Mouse (Mus musculus) heart, embryonic 16.5 days (tissue): ENCODE measurements around the gene 1110051M20Rik. TPM values are rescaled to one million over a fixed set of nuclear protein-coding genes. Genes with fewer than 3 reads are reported as not detected.
"Not testable (repeated sequence)": the region's sequence is repeated elsewhere in the genome, so short reads cannot be mapped to it uniquely, and the experiment has no call there.

ENCODE experiments used
- ATAC-seq: fragments of 200-750 bp; cut with Nextera tagmentation; replicated peaks from 2 replicates; pipeline ENCODE4 v1.8.0; 2017; ENCODE audit warnings: moderate number of reproducible peaks; ENCODE audit not compliant: insufficient read depth, low FRiP score; ENCODE audit errors: extremely low read depth
- H3K27ac ChIP-seq: fragments of 300-500 bp; sonication (generic); 2 replicates; pipeline ENCODE4 v1.5.1; 2014; ENCODE audit warnings: mild to moderate bottlenecking, low read length, control low read depth, moderate library complexity
- H3K27me3 ChIP-seq: fragments of 300-500 bp; sonication (generic); 2 replicates; pipeline ENCODE4 v1.6.1; 2014; ENCODE audit warnings: low read length, mixed read lengths; ENCODE audit not compliant: control insufficient read depth, insufficient read depth
- H3K36me3 ChIP-seq: fragments of 300-500 bp; sonication (generic); 2 replicates; pipeline ENCODE4 v1.6.1; 2014; ENCODE audit not compliant: control insufficient read depth, insufficient read depth
- H3K4me1 ChIP-seq: fragments of 300-500 bp; sonication (generic); 2 replicates; pipeline ENCODE4 v1.6.1; 2014; ENCODE audit warnings: low read length, mixed read lengths; ENCODE audit not compliant: control insufficient read depth, insufficient read depth
- H3K4me2 ChIP-seq: fragments of 300-500 bp; sonication (generic); 2 replicates; pipeline ENCODE4 v1.6.1; 2014; ENCODE audit warnings: low read depth, mild to moderate bottlenecking, control low read depth, low read length
- H3K4me3 ChIP-seq: fragments of 300-500 bp; sonication (generic); 2 replicates; pipeline ENCODE4 v1.5.1; 2014; ENCODE audit warnings: mild to moderate bottlenecking, control low read depth, low read length
- H3K9ac ChIP-seq: fragments of 300-500 bp; sonication (generic); 2 replicates; pipeline ENCODE4 v1.6.1; 2014; ENCODE audit warnings: low read length, control low read depth
- H3K9me3 ChIP-seq: fragments of 300-500 bp; sonication (generic); replicated peaks from 2 replicates; pipeline ENCODE4 v1.6.1; 2016; ENCODE audit warnings: low read length; ENCODE audit not compliant: control insufficient read depth
- WGBS: fragments of 180-500 bp; shearing (Covaris S2); extraction: QIAGEN DNeasy Blood & Tissue Kit; methylation state at CpG from one replicate; pipeline ENCODE4 v1.1.7; 2014; 5-methylcytosine and 5-hydroxymethylcytosine counted together
- polyA plus RNA-seq: library from polyadenylated mRNA; unstranded; fragments of >200 nt; fragmentation: Nextera tagmentation; extraction: Ambion mirVana; gene quantifications from 2 replicates; pipeline ENCODE4 v1.2.1, GENCODE M21; 2015

The 1110051M20Rik gene
- polyA plus RNA-seq, 1 experiment from 2014 or later = 46.0 TPM

DNA sequence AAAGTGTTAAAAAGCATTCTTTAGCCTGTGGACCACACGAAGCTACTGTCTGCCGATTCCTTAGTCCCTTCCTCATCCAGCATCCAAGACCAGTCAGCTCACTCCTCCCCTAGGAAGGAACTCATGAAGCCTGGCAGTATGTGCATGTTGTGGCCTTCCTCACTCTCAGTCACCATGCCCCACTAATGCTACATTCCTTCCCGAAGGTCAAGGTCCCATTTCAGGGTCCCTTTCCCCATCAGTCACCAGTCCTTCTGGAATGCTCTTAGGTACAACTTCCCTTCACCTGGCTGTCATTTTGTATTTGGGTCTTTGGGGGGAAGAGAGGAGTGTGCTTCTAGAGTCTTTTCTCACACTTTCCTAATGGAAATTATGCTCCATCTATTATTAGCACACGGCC lies 192.5 kb downstream of the 1110051M20Rik start:
- no peak overlapping the region for H3K9ac ChIP-seq
- no peak for ATAC-seq
- H3K27me3 ChIP-seq = peaks cover 5% of the 10 kb centered on the region; the same call in 1 of the 2 replicates
- H3K9me3 ChIP-seq = no peaks in the 10 kb centered on the region
- no peak overlapping the region for H3K4me3 ChIP-seq
- no peak overlapping the region for H3K4me2 ChIP-seq
- no peaks in the 10 kb centered on the region for H3K36me3 ChIP-seq
- peak overlapping the region; percentile 46 for H3K27ac ChIP-seq
- peaks cover 10% of the 10 kb centered on the region; the same call in 1 of the 2 replicates for H3K4me1 ChIP-seq
- 44% methylated on average over 4 of the region's 4 CpGs for whole genome bisulfite sequencing

DNA sequence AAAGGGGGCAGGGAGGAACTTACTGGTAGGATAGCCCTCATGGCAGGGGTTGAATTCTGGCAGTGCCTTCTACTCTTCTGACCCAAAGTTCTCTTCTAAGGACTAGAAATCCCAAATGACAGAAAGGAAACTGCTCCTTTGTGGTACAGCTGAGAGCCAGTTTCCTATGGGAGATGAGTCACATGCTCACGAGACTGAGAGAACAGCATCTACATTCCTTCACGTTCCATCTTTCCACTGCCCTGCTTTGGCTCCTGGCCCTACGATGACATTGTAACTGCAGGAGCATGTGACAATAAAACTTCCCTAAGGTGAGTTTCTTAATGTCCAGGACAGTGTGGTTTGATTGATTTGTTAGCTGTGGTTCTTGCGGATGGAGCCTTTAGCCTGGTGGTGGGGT lies 196.1 kb downstream of the 1110051M20Rik start:
- H3K4me1 ChIP-seq = 0 out of 2 replicates have a peak, but pooled peaks cover 3% of the 10 kb centered on the region
- H3K9me3 ChIP-seq = no peaks in the 10 kb centered on the region
- H3K4me3 ChIP-seq = no peak overlapping the region
- H3K36me3 ChIP-seq = no peaks in the 10 kb centered on the region
- no peak overlapping the region for H3K27ac ChIP-seq
- H3K9ac ChIP-seq = no peak overlapping the region
- ATAC-seq = no peak
- no peak overlapping the region for H3K4me2 ChIP-seq
- 71% methylated on average over 4 of the region's 4 CpGs for WGBS
- H3K27me3 ChIP-seq = no peaks in the 10 kb centered on the region; the same call in 1 of the 2 replicates

DNA sequence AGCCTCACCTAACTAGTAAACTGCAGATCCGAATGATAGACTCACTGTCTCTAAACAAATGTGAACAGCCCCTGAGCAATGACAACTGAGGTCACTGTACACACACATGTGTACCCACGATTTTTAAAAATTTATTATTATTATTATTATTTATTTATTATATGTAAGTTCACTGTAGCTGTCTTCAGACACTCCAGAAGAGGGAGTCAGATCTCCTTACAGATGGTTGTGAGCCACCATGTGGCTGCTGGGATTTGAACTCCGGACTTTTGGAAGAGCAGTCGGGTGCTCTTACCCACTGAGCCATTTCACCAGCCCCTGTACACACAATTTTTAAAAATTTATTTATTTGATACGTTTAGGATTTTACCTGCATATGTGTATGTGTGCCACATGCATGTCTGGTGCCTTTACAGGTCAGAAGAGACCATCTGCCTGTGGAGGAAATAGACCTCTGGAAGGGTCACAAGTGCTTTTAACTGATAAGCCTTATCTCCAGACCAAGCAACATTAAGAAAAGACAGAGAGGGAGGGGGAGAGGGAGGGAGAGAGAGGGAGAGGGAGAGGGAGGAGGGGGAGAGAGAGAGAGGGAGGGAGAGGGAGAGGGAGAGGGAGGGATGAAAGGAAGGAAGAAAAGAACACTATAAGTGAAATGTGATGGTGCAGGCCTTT lies 199.8 kb downstream of the 1110051M20Rik start:
- Histone ChIP-seq H3K4me1 (no peaks in the 10 kb centered on the region), H3K4me3 (no peak overlapping the region), H3K27me3 (no peaks in the 10 kb centered on the region), H3K9ac (no peak overlapping the region), H3K27ac (no peak overlapping the region), H3K9me3 (no peaks in the 10 kb centered on the region), H3K36me3 (no peaks in the 10 kb centered on the region), H3K4me2 (no peak overlapping the region)
- no peak for ATAC-seq
- WGBS = 71% methylated on average over 5 of the region's 5 CpGs

DNA sequence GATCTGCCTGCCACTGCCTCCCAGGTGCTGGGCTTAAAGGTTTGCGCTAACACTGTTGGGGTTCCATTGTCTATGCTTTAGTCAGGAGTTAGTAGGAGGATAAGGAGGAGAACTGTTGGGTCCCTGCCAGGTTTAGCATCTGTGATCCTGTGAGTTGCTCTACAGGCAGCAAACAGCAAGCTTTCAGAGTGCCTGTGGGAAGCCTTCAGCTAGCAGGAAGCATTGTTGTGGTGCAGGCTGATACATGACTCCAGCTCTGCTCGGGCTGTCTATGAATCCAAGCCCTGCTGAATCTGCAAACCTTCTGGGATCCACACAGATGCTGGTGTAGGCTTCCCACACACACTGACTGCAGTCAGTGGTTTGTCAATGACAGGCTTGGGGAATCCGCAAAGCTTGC lies 201.1 kb downstream of the 1110051M20Rik start:
- Histone ChIP-seq H3K27me3 (no peaks in the 10 kb centered on the region), H3K27ac (no peak overlapping the region), H3K4me2 (no peak overlapping the region), H3K4me1 (no peaks in the 10 kb centered on the region), H3K9me3 (no peaks in the 10 kb centered on the region), H3K36me3 (no peaks in the 10 kb centered on the region), H3K4me3 (no peak overlapping the region), H3K9ac (no peak overlapping the region)
- ATAC-seq = no peak
- 60% methylated on average over 3 of the region's 3 CpGs for WGBS

DNA sequence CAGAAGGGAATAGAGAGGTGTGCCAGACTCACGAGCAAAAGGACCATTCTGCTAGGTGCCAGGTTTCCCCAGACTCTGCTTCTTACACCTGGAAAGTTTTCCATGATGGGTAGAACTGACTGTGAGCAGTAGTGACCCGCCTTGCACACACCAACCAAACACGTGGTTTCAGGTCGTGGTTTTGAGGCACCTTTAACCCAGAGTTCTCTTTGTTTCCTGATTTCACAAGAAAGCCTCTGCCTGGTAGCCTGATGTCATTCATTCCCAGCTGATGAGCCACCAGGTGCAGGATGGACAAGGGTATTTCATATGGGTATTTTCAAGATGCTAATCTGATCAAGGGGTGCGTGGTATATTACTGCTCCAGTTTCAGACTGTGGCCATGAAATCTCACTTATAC lies 202.0 kb downstream of the 1110051M20Rik start:
- Histone ChIP-seq H3K9ac (no peak overlapping the region), H3K27ac (no peak overlapping the region), H3K9me3 (no peaks in the 10 kb centered on the region), H3K4me3 (no peak overlapping the region), H3K36me3 (no peaks in the 10 kb centered on the region), H3K27me3 (no peaks in the 10 kb centered on the region), H3K4me2 (no peak overlapping the region), H3K4me1 (no peaks in the 10 kb centered on the region)
- 63% methylated on average over 5 of the region's 5 CpGs for WGBS
- no peak for ATAC-seq

DNA sequence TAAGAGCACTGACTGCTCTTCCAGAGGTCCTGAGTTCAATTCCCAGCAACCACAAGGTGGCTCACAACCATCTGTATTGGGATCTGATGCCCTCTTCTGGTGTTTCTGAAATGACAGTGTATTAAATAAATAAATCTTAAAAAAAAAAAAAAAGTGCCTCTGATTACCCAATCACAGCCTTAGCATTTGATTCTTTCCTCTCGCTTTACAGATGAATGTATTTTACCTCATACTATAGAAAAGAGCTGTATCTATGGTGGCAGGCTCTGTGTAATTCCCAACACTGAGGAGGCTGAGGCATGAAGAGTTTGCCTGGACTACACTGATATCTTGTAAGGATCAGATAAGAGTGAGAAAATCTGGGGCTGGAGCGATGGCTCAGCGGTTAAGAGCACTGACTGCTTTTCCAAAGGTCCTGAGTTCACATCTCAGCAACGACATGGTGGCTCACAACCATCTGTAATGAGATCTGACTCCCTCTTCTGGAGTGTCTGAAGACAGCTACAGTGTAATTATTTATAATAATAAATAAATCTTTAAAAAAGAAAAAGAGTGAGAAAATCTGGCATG lies 206.9 kb downstream of the 1110051M20Rik start:
- Histone ChIP-seq H3K9ac (peak overlapping the region; percentile 74; the same call in 1 of the 2 replicates), H3K27ac (peak overlapping the region; percentile 95), H3K4me2 (peak overlapping the region; percentile 90), H3K4me3 (peak overlapping the region; percentile 72)
- not testable (repeated sequence) for H3K4me1 ChIP-seq, H3K9me3 ChIP-seq, H3K27me3 ChIP-seq, H3K36me3 ChIP-seq
- peak; percentile 10; the same call in 1 of the 2 replicates for ATAC-seq
- 12% methylated on average over 4 of the region's 4 CpGs for whole genome bisulfite sequencing

DNA sequence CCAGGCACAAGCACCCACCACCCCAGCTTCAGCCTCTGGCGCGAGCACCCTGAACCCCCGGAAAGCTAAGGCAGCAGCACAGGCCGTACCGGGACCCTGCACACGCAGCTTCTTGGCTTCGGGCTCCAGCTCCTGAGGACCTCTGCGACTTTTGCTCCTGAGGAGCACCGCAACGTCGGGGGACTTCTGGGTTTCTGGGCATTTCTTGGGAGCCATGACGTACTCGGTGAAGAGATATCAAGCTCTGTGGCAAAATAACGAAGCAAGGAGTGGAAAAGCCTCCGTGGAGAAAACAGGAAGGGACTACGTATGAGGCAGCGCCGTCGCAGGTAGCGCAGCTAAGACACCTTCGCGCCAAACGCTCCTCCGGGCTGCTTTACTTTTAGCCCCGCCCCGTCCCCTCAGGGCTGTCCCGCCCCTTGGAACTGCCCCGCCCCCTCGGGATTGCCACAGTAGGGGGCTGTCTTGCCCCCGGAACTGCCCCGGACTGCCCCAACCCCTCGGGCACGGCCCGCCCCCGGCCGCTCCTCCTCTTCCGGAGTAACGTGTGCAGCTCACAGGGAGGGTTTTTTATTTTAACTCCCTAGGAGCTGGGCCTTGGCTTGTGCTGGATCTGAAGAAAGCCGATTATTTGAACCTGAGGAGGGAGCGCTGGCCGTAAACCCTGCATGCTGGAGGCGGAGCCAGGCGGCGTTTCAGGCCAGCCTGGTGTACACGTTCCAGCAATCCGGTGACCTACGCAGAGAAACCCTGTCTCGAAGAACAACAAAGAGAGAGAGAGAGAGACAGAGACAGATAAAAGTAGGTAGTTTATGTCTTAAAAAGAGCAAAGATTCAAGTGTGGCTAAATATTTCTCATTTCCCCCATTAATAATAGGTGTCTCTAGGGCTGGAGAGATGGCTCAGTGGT lies 207.6 kb downstream of the 1110051M20Rik start, which contains the start of gene Ddb2:
Gene Ddb2, minus strand, starts transcription at position 382 of the 910 bp plus-strand sequence.
- Histone ChIP-seq H3K27ac (peak within 1 kb of the TSS; percentile 95), H3K4me3 (peak within 1 kb of the TSS; percentile 72), H3K4me2 (peak within 1 kb of the TSS; percentile 90), H3K36me3 (no peaks in the 10 kb centered on the region), H3K9me3 (no peaks in the 10 kb centered on the region), H3K9ac (peak within 1 kb of the TSS; percentile 81), H3K4me1 (peaks cover 5% of the 10 kb centered on the region), H3K27me3 (no peaks in the 10 kb centered on the region)
- ATAC-seq = peak; percentile 99
- WGBS = under 1% methylated on average over 48 of the region's 48 CpGs

DNA sequence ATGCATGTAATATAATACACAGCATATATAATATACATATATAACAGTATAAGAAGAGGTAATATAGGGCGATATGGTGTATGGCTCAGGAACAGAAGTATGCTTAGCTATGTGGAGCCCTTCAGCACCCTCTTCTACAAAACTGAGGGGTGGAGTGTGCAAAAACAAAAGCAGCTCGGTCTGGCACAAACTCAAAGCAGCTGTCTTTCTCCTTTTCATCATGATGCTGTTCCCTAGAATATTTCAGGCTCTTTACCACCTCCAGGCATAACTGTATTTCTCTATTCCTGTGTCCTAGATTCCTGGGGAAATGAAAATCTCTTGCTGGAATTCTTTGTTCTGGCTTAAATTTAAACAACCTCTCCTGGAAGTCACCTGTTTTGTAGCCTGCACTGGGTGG lies 214.8 kb downstream of the 1110051M20Rik start:
- 77% methylated on average over 2 of the region's 2 CpGs for WGBS
- no peak overlapping the region for H3K4me3 ChIP-seq
- no peaks in the 10 kb centered on the region for H3K36me3 ChIP-seq
- ATAC-seq = no peak
- H3K9me3 ChIP-seq = no peaks in the 10 kb centered on the region
- no peaks in the 10 kb centered on the region for H3K27me3 ChIP-seq
- no peak overlapping the region for H3K9ac ChIP-seq
- H3K4me1 ChIP-seq = no peaks in the 10 kb centered on the region
- no peak overlapping the region for H3K4me2 ChIP-seq
- no peak overlapping the region for H3K27ac ChIP-seq
